Comparison of ENCODE assay signal across 37 mouse cellular contexts in the genomic region with DNA sequence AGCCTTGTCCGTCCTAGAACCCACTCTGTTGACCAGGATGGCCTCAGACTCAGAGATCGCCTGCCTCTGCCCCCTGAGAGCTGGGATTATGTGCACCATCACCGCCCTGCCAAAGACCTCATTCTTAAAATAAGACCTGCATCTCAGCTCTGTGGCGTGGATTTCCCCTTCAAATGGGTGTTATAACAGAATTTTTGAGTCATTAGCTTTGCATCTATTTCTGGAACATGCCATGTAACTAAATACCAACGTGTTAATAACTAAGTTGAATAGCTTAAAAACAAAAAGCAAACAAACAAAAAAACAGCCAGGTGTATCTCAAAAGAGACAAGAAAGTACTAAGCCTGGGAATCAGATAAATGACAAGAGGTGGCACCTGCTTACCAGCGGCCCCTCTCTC. TPM values are rescaled to one million over a fixed set of nuclear protein-coding genes. Genes with fewer than 3 reads are reported as not detected.
"Had no signal": no experiment of that assay in that cellular context is flagged by ENCODE, and none has a peak within 500 bp of the region (broad histone marks: within the 10 kb centered on the region; RNA-seq: fewer than 3 reads in every experiment).

No protein-coding gene starts in this region.

- H3K27ac ChIP-seq: heart, embryonic 13.5 days; heart, embryonic 15.5 days; hindbrain, embryonic 10.5 days; hindbrain, embryonic 12.5 days; hindbrain, embryonic 13.5 days; hindbrain, embryonic 14.5 days; hindbrain, embryonic 15.5 days; hindbrain, postnatal 0 days; intestine, embryonic 15.5 days; kidney, embryonic 15.5 days; kidney, postnatal 0 days; layer of hippocampus, adult 2 months; left cerebral cortex, adult 2 months had no signal

- H3K36me3 ChIP-seq: heart, embryonic 12.5 days; heart, embryonic 13.5 days; heart, embryonic 15.5 days; hindbrain, embryonic 10.5 days; hindbrain, embryonic 12.5 days; hindbrain, embryonic 13.5 days; hindbrain, embryonic 15.5 days; intestine, embryonic 15.5 days; kidney, embryonic 15.5 days had no signal

- H3K9me3 ChIP-seq: heart, embryonic 12.5 days; heart, embryonic 13.5 days; heart, embryonic 15.5 days; hindbrain, embryonic 10.5 days; hindbrain, embryonic 12.5 days; hindbrain, embryonic 13.5 days; hindbrain, embryonic 15.5 days; intestine, embryonic 15.5 days; kidney, embryonic 15.5 days had no signal

- DNase-seq: heart, postnatal 10 days; heart, postnatal 14 days; heart, postnatal 36 days; heart, postnatal 4 days; kidney, adult 11 months; kidney, adult 18-20 months; kidney, adult 2 months; kidney, adult 8-10 months; kidney, adult 9 months; kidney, postnatal 10 days; kidney, postnatal 14 days; kidney, postnatal 25 days; kidney, postnatal 36 days; kidney, postnatal 4 days; layer of hippocampus, adult 9-11 months; layer of hippocampus, postnatal 36 days had no signal

- H3K4me3 ChIP-seq: heart, embryonic 12.5 days; heart, embryonic 13.5 days; heart, embryonic 15.5 days; hindbrain, embryonic 10.5 days; hindbrain, embryonic 12.5 days; hindbrain, embryonic 13.5 days; hindbrain, embryonic 15.5 days; intestine, embryonic 15.5 days; kidney, embryonic 15.5 days; layer of hippocampus, adult 2 months; left cerebral cortex, adult 2 months had no signal

- H3K9ac ChIP-seq: heart, embryonic 12.5 days; heart, embryonic 13.5 days; heart, embryonic 15.5 days; hindbrain, embryonic 12.5 days; hindbrain, embryonic 13.5 days; hindbrain, embryonic 14.5 days; hindbrain, embryonic 15.5 days; intestine, embryonic 15.5 days; kidney, embryonic 15.5 days had no signal

- H3K27me3 ChIP-seq: heart, embryonic 12.5 days; heart, embryonic 13.5 days; heart, embryonic 15.5 days; hindbrain, embryonic 12.5 days; hindbrain, embryonic 13.5 days; hindbrain, embryonic 15.5 days; intestine, embryonic 15.5 days; kidney, embryonic 15.5 days had no signal

- H3K4me2 ChIP-seq: heart, embryonic 11.5 days; heart, embryonic 12.5 days; heart, embryonic 13.5 days; heart, embryonic 15.5 days; hindbrain, embryonic 12.5 days; hindbrain, embryonic 13.5 days; hindbrain, embryonic 14.5 days; hindbrain, embryonic 15.5 days; intestine, embryonic 15.5 days; kidney, embryonic 15.5 days had no signal

- H3K4me1 ChIP-seq: heart, embryonic 12.5 days; hindbrain, embryonic 12.5 days; intestine, embryonic 15.5 days had no signal

RNA-seq across cellular contexts. Expression of a gene that starts 23.0 kb away (rescaled TPM):
- total RNA-seq: heart, postnatal 10 days; heart, postnatal 14 days; heart, postnatal 25 days; heart, postnatal 4 days had no signal
- polyA plus RNA-seq: heart, embryonic 13.5 days; heart, embryonic 14.5 days; heart, postnatal 0 days; hindbrain, embryonic 10.5 days; intestine, postnatal 0 days; kidney, embryonic 14.5 days; kidney, embryonic 15.5 days; kidney, embryonic 16.5 days; kidney, postnatal 0 days had no signal
